Comparison of ENCODE assay signal across 9 mouse cellular contexts in genomic region chr6:114652209-114652608, GRCm38 (mm10). TPM values are rescaled to one million over a fixed set of nuclear protein-coding genes. Genes with fewer than 3 reads are reported as not detected.
DNase-seq lines count a peak whose midpoint lies in the region; ATAC-seq and TF ChIP-seq lines count a peak whose summit lies in the region.
"Had no signal": no experiment of that assay in that cellular context is flagged by ENCODE, and none has a peak within 500 bp of the region (broad histone marks: within the 10 kb centered on the region; RNA-seq: fewer than 3 reads in every experiment).

No protein-coding gene starts in this region.

- peak overlapping the region; percentile 50 for H3K4me3 ChIP-seq in megakaryocyte, embryonic 14.5 days (replicated peaks)
- H3K4me3 ChIP-seq in neural tube, embryonic 15.5 days (replicated peaks), result no peak overlapping the region
- H3K4me3 ChIP-seq in heart, adult 2 months, result no peak overlapping the region

- no peak for TF ChIP-seq EP300 in heart, adult 2 months (IDR thresholded peaks at IDR 0.05; ENCODE audit: insufficient read depth, low read depth, low read length)

- H3K4me2 ChIP-seq in neural tube, embryonic 15.5 days, result no peak overlapping the region

- no peak overlapping the region for H3K27ac ChIP-seq in neural tube, embryonic 15.5 days (replicated peaks)
- no peak overlapping the region for H3K27ac ChIP-seq in heart, adult 2 months

- 37% methylated on average over 3 of the region's 3 CpGs for WGBS in neural tube, embryonic 15.5 days
- 33% methylated on average over 3 of the region's 3 CpGs for WGBS in heart, adult 2 months

- peak; percentile 41 for DNase-seq in embryo, embryonic 10 days (ENCODE audit: low spot score)
- DNase-seq in embryo, embryonic 9.5 days (ENCODE audit: extremely low spot score), result no peak
- DNase-seq in kidney, postnatal 25 days, result peak; percentile 28 to 41
- DNase-seq in heart, adult 2 months, result no peak
- DNase-seq in layer of hippocampus, adult 18-20 months (ENCODE audit: low spot score in 2 of 2), result no peak
- DNase-seq: gastrocnemius, postnatal 14 days had no signal

- ATAC-seq in megakaryocyte, adult 5-6 weeks (ENCODE audit: poor library complexity, severe bottlenecking), result no peak
- peak; percentile 59; the same call in 1 of the 2 replicates for ATAC-seq in neural tube, embryonic 15.5 days (ENCODE audit: low FRiP score)

- no peaks in the 10 kb centered on the region for H3K79me2 ChIP-seq in heart, adult 2 months (replicated peaks; ENCODE audit: control insufficient read depth, insufficient read depth, low read length)

- peaks cover 65% of the 10 kb centered on the region for H3K4me1 ChIP-seq in megakaryocyte, embryonic 14.5 days
- 0 out of 2 replicates have a peak, but pooled peaks cover 2% of the 10 kb centered on the region for H3K4me1 ChIP-seq in neural tube, embryonic 15.5 days
- 0 out of 2 replicates have a peak, but pooled peaks cover 2% of the 10 kb centered on the region for H3K4me1 ChIP-seq in heart, adult 2 months (ENCODE audit: control insufficient read depth, insufficient read depth, low read length)

- peaks cover 25% of the 10 kb centered on the region for H3K36me3 ChIP-seq in megakaryocyte, embryonic 14.5 days (replicated peaks; ENCODE audit: low read length)
- H3K36me3 ChIP-seq in neural tube, embryonic 15.5 days, result no peaks in the 10 kb centered on the region
- no peaks in the 10 kb centered on the region for H3K36me3 ChIP-seq in heart, adult 2 months (ENCODE audit: control insufficient read depth, insufficient read depth, low read length)

- no peak overlapping the region for H3K9ac ChIP-seq in neural tube, embryonic 15.5 days (replicated peaks)
- H3K9ac ChIP-seq in heart, adult 2 months (ENCODE audit: low read depth, low read length), result no peak overlapping the region

- no peak for TF ChIP-seq POLR2A in heart, adult 2 months (IDR thresholded peaks at IDR 0.05; ENCODE audit: insufficient read depth, low read depth, low read length)

- no peaks in the 10 kb centered on the region for H3K9me3 ChIP-seq in megakaryocyte, embryonic 14.5 days
- H3K9me3 ChIP-seq in neural tube, embryonic 15.5 days (replicated peaks), result no peaks in the 10 kb centered on the region

- intact Hi-C loops in heart, adult 2 months (cut with DNase I), result no loop called here

- no peaks in the 10 kb centered on the region for H3K27me3 ChIP-seq in megakaryocyte, embryonic 14.5 days (replicated peaks)
- H3K27me3 ChIP-seq in neural tube, embryonic 15.5 days (replicated peaks), result no peaks in the 10 kb centered on the region
- H3K27me3 ChIP-seq in heart, adult 2 months (ENCODE audit: control insufficient read depth, insufficient read depth, low read length), result no peaks in the 10 kb centered on the region

- TF ChIP-seq CTCF in heart, adult 2 months (IDR thresholded peaks at IDR 0.05), result no peak

RNA-seq across cellular contexts. Expression of gene Atg7, which starts 9.3 kb away (rescaled TPM):
- polyA plus RNA-seq in megakaryocyte, embryonic 14.5 days (2012; ENCODE audit: insufficient read depth, low replicate concordance), result 92.9 and 225 TPM in 2 replicates
- 42.2 and 46.8 TPM in 2 replicates for total RNA-seq in megakaryocyte, adult 5-6 weeks (2015)
- 52.0 and 57.9 TPM in 2 replicates for total RNA-seq in megakaryocyte, adult 5-6 weeks (2017)
- polyA plus RNA-seq in neural tube, embryonic 15.5 days (2015; fragmentation: Nextera tagmentation; extraction: Ambion mirVana), result 16.8 and 19.4 TPM in 2 replicates
- total RNA-seq in heart, adult 2 months (2021), result 10 to 100 TPM in 1 of 2 experiments, 1 to 10 TPM in 1; 9.9 to 10.7 TPM
- polyA plus RNA-seq in heart, adult 2 months (2012; rRNA removed), result 11.1 and 14.6 TPM in 2 replicates
- total RNA-seq in layer of hippocampus, adult 18-20 months (2021), result 10 to 100 TPM; 25.0 TPM

Comparison
In these comparisons a context has a peak if more than half of its experiments do, and no peak if none do; other contexts are left out.
1. DNase-seq: peak in embryo, embryonic 10 days (single experiment) and kidney, postnatal 25 days (2 of 2); none in embryo, embryonic 9.5 days (single experiment), heart, adult 2 months (0 of 2) and layer of hippocampus, adult 18-20 months (0 of 2).